20 mouse cellular contexts compared by ENCODE assay signal in the genomic region with DNA sequence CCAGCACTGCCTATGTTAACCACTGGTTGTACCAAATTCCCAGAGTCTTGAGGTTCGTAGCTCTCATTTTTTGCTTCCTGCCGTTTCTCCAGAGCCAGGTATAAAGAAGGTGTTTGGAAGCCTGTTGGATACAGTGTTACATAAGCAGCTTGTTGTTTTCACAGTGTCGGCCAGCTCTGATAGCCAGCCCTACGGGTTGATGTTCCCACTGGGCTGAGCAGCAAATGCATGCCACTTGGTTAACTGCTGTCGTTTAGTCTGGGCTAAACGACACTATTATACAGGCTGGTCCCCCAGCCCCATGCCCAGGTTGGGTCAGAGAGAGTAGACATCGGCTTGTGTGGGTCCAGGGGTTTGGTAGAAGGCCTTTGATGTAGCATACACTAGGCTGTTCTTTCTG. TPM values are rescaled to one million over a fixed set of nuclear protein-coding genes. Genes with fewer than 3 reads are reported as not detected.
A peak's percentile ranks its signal among the peaks of the same experiment; 100 is the strongest.
DNase-seq lines count a peak whose midpoint lies in the region; TF ChIP-seq lines count a peak whose summit lies in the region.
"Had no signal": no experiment of that assay in that cellular context is flagged by ENCODE, and none has a peak within 500 bp of the region (broad histone marks: within the 10 kb centered on the region; RNA-seq: fewer than 3 reads in every experiment).

No protein-coding gene starts in this region.

- TF ChIP-seq POLR2A in cerebellum, adult 2 months (IDR thresholded peaks at IDR 0.05; ENCODE audit: borderline replicate concordance, insufficient read depth, low read length), result peak; percentile 37; the same call in 1 of the 2 replicates

- no peak for TF ChIP-seq CTCF in layer of hippocampus, adult 2 months (conservative IDR thresholded peaks at IDR 0.05)
- no peak for TF ChIP-seq CTCF in cerebellum, adult 2 months (IDR thresholded peaks at IDR 0.05; ENCODE audit: borderline replicate concordance, insufficient read depth, low read depth, low read length)

- WGBS in cerebellum, adult 2 months, result 14% methylated on average over 7 of the region's 7 CpGs

- H3K4me3 ChIP-seq in layer of hippocampus, adult 2 months, result no peak overlapping the region
- H3K4me3 ChIP-seq in cerebellum, adult 2 months (replicated peaks; ENCODE audit: insufficient read depth, low read depth, low read length), result peak overlapping the region; percentile 73
- H3K4me3 ChIP-seq: embryonic facial prominence, embryonic 15.5 days; erythroblast, embryonic 14.5 days; forebrain, embryonic 10.5 days; heart, embryonic 10.5 days; heart, embryonic 15.5 days; hindbrain, embryonic 10.5 days had no signal

- H3K4me1 ChIP-seq in cerebellum, adult 2 months (ENCODE audit: control insufficient read depth, insufficient read depth, low read length), result peaks cover 26% of the 10 kb centered on the region

- H3K27ac ChIP-seq in layer of hippocampus, adult 2 months, result peak overlapping the region; percentile 10; the same call in 1 of the 2 replicates
- peak overlapping the region; percentile 99 for H3K27ac ChIP-seq in cerebellum, adult 2 months (ENCODE audit: insufficient read depth, low read length)
- H3K27ac ChIP-seq: embryonic facial prominence, embryonic 15.5 days; forebrain, embryonic 10.5 days; heart, embryonic 10.5 days; heart, embryonic 15.5 days; hindbrain, embryonic 10.5 days had no signal

- DNase-seq in layer of hippocampus, adult 2 months (ENCODE audit: low spot score in 2 of 2), result no peak
- no peak for DNase-seq in layer of hippocampus, postnatal 25 days (ENCODE audit: extremely low spot score in 1 of 2, low spot score in 1 of 2)
- DNase-seq in cerebellum, adult 11-12 months, result peak; percentile 76
- peak; percentile 74 to 77 for DNase-seq in cerebellum, adult 2 months
- peak; percentile 50 to 62 for DNase-seq in cerebellum, postnatal 36 days
- DNase-seq in spleen, postnatal 36 days (ENCODE audit: low spot score in 2 of 2), result no peak
- no peak for DNase-seq in embryo, embryonic 9.5 days (ENCODE audit: extremely low spot score)
- no peak for DNase-seq in frontal cortex, postnatal 36 days (ENCODE audit: low spot score in 2 of 2)
- DNase-seq: adrenal gland, adult 8-10 months; adrenal gland, postnatal 36 days; gastrocnemius, postnatal 36 days had no signal

- H3K27me3 ChIP-seq in cerebellum, adult 2 months (ENCODE audit: control insufficient read depth, insufficient read depth, low read length), result no peaks in the 10 kb centered on the region

RNA-seq across cellular contexts. Expression of a gene that starts 22.5 kb away (rescaled TPM):
- 100 to 1,000 TPM; 243 to 251 TPM for total RNA-seq in layer of hippocampus, adult 2 months (2021)
- 100 to 1,000 TPM; 235 to 265 TPM for total RNA-seq in layer of hippocampus, postnatal 25 days (2021)
- 84.7 and 97.2 TPM in 2 replicates for polyA plus RNA-seq in cerebellum, adult 2 months (2012; rRNA removed)
- polyA plus RNA-seq: inflammation-experienced regulatory T-cells, adult 6 months had no signal

RNA-seq across cellular contexts. Expression of a gene that starts 44.7 kb away (rescaled TPM):
- total RNA-seq in layer of hippocampus, adult 2 months (2021), result 10 to 100 TPM; 29.2 to 31.4 TPM
- total RNA-seq in layer of hippocampus, postnatal 25 days (2021), result 10 to 100 TPM; 29.4 to 29.6 TPM
- polyA plus RNA-seq in cerebellum, adult 2 months (2012; rRNA removed), result 39.2 and 40.9 TPM in 2 replicates

RNA-seq across cellular contexts. Expression of a gene that starts 46.2 kb away (rescaled TPM):
- total RNA-seq in layer of hippocampus, adult 2 months (2021), result 1 to 10 TPM in 1 of 2 experiments, under 1 TPM in 1; 0.92 to 1.3 TPM
- total RNA-seq in layer of hippocampus, postnatal 25 days (2021), result under 1 TPM; 0.37 to 0.96 TPM
- 2.4 and 2.6 TPM in 2 replicates for polyA plus RNA-seq in cerebellum, adult 2 months (2012; rRNA removed)
- total RNA-seq: adrenal gland, postnatal 36 days; G1E had no signal
- polyA plus RNA-seq: embryonic facial prominence, embryonic 11.5 days; erythroblast, embryonic 14.5 days; G1E; inflammation-experienced regulatory T-cells, adult 6 months had no signal

Comparison
In these comparisons a context has a peak if more than half of its experiments do, and no peak if none do; other contexts are left out.
1. DNase-seq: peak in cerebellum, adult 11-12 months (single experiment), cerebellum, adult 2 months (2 of 2) and cerebellum, postnatal 36 days (2 of 2); none in layer of hippocampus, adult 2 months (0 of 2), layer of hippocampus, postnatal 25 days (0 of 2), spleen, postnatal 36 days (0 of 2), embryo, embryonic 9.5 days (single experiment) and frontal cortex, postnatal 36 days (0 of 2).